Mouse (Mus musculus) kidney, adult 2 months (tissue): ENCODE data around the gene Slc25a11.

Experiments used
- CTCF ChIP-seq: fragments of 200-500 bp; conservative IDR thresholded peaks from 2 replicates; pipeline ENCODE4 v1.5.1; 2011; ENCODE audit warnings: low read depth, mild to moderate bottlenecking, control low read depth, low read length, moderate library complexity, mixed read lengths; ENCODE audit not compliant: insufficient read depth, insufficient read length
- POLR2A ChIP-seq: fragments of 200-500 bp; IDR thresholded peaks from one replicate; pipeline ENCODE4 v1.6.1; 2011; ENCODE audit warnings: low read depth, low read length, control low read depth

GRCm38 (mm10) chr11:70597301-70597700, 50.0 kb downstream of the Slc25a11 start:
- TF ChIP-seq CTCF (no peak), POLR2A (no peak)
